Mouse (Mus musculus) kidney, postnatal 10 days (tissue): Measurements from ENCODE around the gene S100a9.

Source experiments
- DNase-seq: peaks from one replicate; pipeline ENCODE4 v3.0.0; 2021; ENCODE audit warnings: mixed read lengths

Gene S100a9

DNA sequence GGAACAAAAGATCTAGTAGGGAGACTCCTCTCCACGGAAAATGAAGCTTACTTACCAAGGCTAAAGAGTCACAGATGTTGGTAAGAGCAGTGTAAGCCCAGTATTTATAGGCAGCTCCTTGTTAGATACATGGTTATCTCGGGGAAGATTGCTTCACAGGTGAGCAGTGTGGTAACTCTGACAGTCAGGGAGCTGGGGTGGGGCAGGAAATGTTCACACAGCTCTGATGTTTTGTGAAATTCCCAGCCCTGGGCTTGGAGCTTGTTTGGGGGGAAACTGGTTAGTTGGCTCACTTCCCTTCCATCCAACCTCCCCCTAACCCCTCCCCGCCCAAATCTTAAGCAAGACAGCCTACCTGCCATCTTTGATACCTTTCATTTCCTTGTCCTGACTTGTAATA, at the start of gene S100a9:
TSS of gene S100a9 (minus strand) at position 109 of the 400 bp plus-strand sequence.
- no peak for DNase-seq

DNA sequence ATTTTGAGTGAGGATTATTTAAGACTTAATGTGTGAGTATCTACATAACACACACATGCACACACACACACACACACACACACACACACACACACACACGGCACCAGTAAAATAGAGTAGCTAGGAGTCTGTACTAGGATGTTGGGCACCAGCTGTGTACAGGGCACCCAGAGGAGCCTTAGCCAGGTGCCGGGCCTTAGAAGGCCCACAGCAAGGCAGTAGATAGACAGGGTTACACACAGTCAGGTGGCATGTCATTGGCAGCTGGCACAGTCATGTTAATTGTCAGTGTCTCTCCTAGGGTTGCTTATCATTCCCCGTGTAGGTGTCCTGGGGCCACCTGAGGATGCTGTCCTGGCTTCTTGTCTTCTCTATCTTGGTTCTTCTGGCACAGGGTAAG, 31.1 kb upstream of the S100a9 start, which contains the start of gene Pglyrp4:
TSS of gene Pglyrp4 (plus strand) at position 301 of the 400 bp plus-strand sequence.
- no peak for DNase-seq

DNA sequence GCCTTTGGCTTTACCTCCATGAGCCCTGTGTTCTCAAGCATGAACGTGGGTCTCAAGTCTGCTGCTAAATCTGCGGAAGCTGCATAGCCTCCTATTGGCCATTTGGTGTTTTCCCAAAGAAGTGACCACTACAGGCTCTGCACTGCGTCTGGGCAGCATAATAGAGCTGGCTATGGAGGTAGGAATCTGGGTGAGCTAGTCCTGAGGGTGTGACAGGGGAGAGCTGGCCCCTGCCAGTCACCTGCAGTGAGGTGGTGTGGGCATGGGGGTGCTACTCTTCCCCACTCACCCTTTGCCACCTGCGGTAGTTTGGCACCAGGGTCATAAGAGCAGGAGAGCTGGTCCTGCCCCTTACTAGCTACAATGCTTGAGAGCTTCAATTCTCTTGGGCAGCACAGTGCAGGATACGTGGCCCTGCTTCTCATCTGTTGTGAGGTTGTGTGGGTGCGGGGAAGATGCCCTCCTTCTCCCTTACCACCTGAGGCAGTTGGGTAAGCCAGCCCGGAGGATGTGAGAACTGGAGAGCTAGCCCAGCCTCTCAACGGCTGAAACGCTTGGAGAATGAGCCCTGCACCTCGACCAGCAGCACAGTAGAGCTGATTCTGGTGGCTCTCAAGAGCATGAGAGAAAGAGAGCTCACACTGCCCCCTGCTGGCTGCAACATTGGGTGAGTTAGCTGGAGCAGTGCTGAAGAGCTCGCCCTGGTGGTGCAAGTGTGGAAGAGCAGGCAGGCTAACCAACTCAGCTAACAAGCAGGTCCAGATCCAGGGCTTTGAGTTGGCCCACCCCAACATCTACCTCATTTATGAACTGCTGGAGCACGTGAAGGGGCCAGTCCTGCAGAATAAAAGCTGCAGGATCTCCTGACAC, 14.3 kb upstream of the S100a9 start:
- peak; percentile 93 for DNase-seq

GRCm38 (mm10) chr3:90708523-90709202, 13.1 kb upstream of the S100a9 start:
- DNase-seq = peak; percentile 39

- no peak for DNase-seq
These were observed 6.7 kb upstream of the S100a9 start for GRCm38 (mm10) chr3:90702244-90702643.

GRCm38 (mm10) chr3:90693496-90693895, 2.0 kb downstream of the S100a9 start:
- no peak for DNase-seq

DNA sequence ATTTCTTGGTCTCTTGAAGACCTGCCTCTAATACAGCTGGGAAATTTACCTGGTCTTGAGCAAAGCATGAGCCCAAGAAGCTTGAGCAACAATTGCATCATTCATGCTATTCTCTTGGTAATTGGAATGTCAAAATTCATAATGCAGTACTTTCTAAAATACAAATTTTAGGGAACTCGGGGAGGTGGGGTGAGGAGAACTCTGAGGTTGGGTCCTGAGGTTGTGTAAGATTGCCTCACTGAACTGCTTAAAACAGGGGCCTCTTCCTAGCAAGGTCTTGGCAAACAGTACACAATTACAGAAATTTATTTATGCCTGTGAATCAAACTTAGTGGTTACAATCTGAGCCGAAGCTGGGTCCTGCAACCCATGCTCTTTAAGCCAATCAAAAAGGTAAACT, 8.7 kb downstream of the S100a9 start:
- no peak for DNase-seq

- no peak for DNase-seq
These were observed 11.6 kb downstream of the S100a9 start for GRCm38 (mm10) chr3:90683929-90684328.

GRCm38 (mm10) chr3:90678656-90679055, 16.9 kb downstream of the S100a9 start:
- no peak for DNase-seq

DNA sequence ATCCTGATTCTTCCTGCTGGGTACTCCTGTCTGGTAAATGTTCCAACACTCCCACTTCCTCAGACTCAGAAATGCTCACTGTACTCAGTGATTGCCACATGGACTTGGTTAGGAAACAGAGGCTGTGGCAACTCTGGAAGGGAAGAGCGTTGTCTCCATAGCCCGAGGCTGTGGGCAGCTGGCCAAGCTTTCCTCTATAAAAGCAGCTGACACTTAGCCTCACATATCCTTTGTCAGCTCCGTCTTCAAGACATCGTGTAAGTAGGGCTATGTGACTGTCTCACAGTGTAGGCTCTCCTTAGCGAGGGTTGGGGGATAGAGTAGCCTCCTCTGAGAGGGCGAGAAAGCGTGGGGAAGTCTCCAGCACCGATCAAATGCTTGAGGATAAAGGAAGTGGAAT, 26.7 kb downstream of the S100a9 start, which contains the start of gene S100a8:
TSS of gene S100a8 (plus strand) at position 133 of the 400 bp plus-strand sequence.
- DNase-seq = peak; percentile 56

GRCm38 (mm10) chr3:90664219-90664618, 31.3 kb downstream of the S100a9 start:
- peak; percentile 7 for DNase-seq

DNA sequence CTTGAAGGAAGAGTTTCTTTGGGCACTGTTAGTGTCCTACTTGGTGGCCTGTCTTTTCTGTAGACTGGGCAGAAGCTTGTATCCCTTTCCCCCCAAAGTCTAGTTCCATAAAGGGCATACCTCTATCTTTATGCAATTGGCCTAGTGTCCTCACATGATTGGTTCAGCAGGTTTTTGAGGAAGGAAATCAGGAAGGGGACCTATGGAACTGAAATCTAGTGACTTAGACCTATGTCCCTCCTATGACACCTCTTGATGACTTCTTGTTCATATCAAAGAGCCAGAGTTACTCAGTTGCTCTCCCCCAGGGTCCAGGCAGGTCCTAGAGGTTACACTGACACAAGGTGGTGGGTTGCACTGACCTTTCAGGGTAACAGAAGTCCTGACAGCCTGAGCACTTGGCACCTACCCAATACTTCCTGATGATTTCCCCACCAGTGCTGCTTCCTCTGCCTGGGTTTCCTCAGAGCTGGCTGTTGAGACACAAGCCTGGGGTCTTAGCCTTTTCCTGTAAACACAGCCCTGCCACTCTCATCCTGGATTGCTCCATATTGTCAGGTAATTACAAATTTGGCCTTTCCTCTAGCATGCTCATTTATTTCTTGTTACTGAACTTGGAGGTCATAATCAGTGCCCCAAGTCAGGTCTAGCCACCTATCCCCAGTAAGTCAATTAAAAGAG, 36.0 kb downstream of the S100a9 start:
- DNase-seq = no peak

DNA sequence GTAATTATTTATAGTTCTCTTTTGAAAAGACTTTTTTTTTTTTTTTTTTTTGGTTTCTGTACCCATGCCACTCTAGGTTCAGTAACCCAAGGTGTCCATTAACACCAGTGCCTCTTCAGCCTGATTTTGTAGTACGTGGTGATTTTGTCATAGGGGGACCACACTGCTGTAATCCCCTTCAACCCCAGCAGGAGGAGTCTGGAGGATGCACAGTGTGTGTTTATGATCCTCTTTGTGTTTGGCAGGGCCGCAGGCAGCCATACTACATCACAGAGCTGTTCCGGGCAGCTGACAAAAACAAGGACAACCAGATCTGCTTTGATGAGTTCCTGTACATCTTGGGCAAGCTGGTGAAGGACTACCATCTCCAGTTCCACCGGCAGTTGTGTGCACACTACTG, 38.1 kb downstream of the S100a9 start:
- peak; percentile 26 for DNase-seq

- no peak for DNase-seq
These were observed 41.8 kb downstream of the S100a9 start, which contains the start of gene S100a7a for GRCm38 (mm10) chr3:90653717-90654116. Gene S100a7a, plus strand, starts transcription at chr3:90654017.

DNA sequence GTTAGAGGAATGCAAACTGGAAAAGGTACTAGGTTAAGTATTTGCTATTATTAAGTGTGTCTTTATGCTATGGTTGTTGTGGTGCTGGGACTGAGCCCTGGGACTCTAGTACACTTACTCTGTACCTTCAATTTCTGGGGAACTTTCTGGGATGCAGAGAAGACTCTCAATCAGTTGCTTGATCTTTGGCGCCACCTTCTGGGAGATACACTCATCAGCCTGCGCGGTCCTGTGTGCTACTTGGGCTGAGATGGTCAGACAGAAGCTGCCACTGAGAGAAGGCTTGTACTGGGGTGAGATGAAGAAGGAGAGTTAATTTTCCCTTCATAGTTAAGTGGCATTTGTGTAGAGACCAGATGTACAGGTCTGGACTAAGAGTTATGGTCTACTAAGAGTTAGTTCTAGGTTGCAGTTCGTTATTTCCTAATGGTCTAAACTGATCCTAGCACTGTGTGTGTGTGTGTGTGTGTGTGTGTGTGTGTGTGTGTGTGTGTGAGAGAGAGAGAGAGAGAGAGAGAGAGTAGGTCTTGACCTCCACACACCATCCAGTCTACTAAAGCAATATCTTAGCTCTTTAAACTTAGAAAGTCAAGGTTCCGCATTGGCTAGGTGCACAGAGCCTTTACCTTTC, 42.5 kb downstream of the S100a9 start:
- DNase-seq = peak; percentile 86

DNA sequence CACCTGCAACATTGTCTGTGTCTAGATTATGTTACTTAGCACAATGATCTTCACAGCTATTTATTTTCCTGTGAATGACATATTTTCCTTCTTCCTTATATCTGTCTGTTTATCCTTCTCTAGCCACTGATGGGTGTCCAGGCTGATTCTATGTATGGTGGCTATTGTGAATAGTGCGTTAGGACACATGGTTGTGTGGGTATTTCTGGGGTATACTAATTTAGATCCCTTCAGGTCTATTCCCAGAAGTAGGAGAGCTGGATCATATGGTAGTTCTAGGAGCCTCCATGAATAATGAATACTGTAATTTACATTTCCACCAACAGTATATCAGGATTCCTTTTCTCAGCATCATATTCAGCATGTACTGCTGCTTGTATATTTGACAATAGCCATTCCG, 45.7 kb downstream of the S100a9 start:
- DNase-seq = no peak

GRCm38 (mm10) chr3:90648981-90649380, 46.5 kb downstream of the S100a9 start:
- DNase-seq = no peak

DNA sequence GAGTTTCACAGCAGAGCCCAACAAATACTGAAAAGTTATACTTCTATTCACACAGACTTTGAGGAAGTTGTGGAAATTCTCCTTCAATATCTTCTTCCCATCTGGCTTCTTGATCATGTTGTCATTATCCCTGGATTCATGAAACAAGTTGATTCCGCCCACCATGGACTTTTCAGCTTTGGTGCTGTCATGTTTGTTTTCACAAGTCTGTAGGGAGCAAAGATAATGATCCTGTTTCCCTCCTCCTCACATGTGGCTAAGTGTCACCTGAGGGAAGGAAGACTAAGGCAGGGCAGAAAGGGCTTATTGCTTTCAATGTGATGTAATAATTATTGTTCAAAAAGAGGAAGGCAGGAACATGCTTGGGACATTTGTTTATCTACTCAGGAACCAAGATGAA, 48.2 kb downstream of the S100a9 start:
- DNase-seq = no peak

DNA sequence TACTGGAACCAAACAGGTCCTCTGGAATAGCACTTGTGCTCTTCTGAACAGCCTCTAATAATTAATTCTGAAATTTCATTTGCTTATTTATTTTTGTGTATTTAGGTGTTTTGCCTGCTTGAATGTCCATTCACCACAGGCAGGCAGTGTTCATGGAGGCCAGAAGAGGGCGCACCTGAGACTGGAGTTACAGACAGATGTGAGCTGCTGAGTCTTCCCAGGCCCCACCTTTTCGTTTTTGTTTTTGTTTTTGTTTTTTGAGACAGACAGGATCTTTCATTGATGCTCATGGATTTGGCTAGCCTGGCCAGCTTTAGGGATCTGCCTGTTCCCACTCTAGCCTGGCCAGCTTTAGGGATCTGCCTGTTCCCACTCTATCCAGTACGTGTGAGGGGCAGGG, 51.3 kb downstream of the S100a9 start:
- peak; percentile 74 for DNase-seq
